Mouse (Mus musculus): ENCODE results near the gene Pla2g2e. TPM values are rescaled to one million over a fixed set of nuclear protein-coding genes. Genes with fewer than 3 reads are reported as not detected.
"Not testable (repeated sequence)": the region's sequence is repeated elsewhere in the genome, so short reads cannot be mapped to it uniquely, and the experiment has no call there.

The Pla2g2e gene
- polyA plus RNA-seq, 1 experiment from 2014 or later: not detected

GRCm38 (mm10) chr4:138875275-138875674, 2.5 kb upstream of the Pla2g2e start:
- not testable (repeated sequence) for H3K4me1 ChIP-seq (replicated peaks; ENCODE audit: control insufficient read depth, insufficient read depth, low read length); H3K27me3 ChIP-seq (replicated peaks; ENCODE audit: control insufficient read depth, insufficient read depth, low read length); H3K9ac ChIP-seq (ENCODE audit: low read depth, low read length); H3K4me3 ChIP-seq (ENCODE audit: low read depth, low read length); H3K9me3 ChIP-seq (ENCODE audit: control insufficient read depth, low read length); H3K4me2 ChIP-seq; DNase-seq (ENCODE audit: low spot score); ATAC-seq (replicated peaks; ENCODE audit: low FRiP score); H3K36me3 ChIP-seq (ENCODE audit: control insufficient read depth, insufficient read depth, low read length); H3K27ac ChIP-seq (ENCODE audit: low read depth, low read length)
- WGBS: 89% methylated on average over 2 of the region's 2 CpGs

DNA sequence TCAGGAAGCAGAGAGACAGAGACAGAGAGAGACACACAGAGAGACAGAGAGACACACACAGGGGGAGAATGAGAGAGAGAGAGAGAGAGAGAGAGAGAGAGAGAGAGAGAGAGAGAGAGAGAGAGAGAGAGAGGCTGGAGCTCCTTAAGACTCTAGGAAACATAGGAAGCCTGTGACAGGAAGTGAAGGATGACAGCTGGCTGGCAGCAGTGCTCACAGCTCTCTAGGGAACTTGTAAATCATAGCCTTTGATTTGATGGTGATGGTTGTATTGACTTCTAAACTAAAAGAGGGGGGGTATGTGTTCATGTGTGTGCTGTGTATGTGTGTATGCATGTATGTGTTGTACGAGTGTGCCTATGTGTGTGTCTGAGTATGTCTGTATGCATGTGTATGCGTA, 1.8 kb upstream of the Pla2g2e start:
- WGBS: 84% methylated on average over 2 of the region's 2 CpGs
- no peak for ATAC-seq (replicated peaks; ENCODE audit: low FRiP score)

GRCm38 (mm10) chr4:138878783-138879182, 1.0 kb downstream of the Pla2g2e start:
- H3K27ac ChIP-seq (ENCODE audit: low read depth, low read length): no peak overlapping the region
- WGBS: 55% methylated on average over 8 of the region's 8 CpGs
- H3K27me3 ChIP-seq (replicated peaks; ENCODE audit: control insufficient read depth, insufficient read depth, low read length): peaks cover 13% of the 10 kb centered on the region
- DNase-seq (ENCODE audit: low spot score) (no peak), ATAC-seq (replicated peaks; ENCODE audit: low FRiP score) (no peak)
- H3K4me1 ChIP-seq (replicated peaks; ENCODE audit: control insufficient read depth, insufficient read depth, low read length): no peaks in the 10 kb centered on the region
- no peak overlapping the region for H3K9ac ChIP-seq (ENCODE audit: low read depth, low read length)
- H3K4me2 ChIP-seq: no peak overlapping the region
- no peak overlapping the region for H3K4me3 ChIP-seq (ENCODE audit: low read depth, low read length)
- no peaks in the 10 kb centered on the region for H3K36me3 ChIP-seq (ENCODE audit: control insufficient read depth, insufficient read depth, low read length)
- no peaks in the 10 kb centered on the region for H3K9me3 ChIP-seq (ENCODE audit: control insufficient read depth, low read length)

More for the DNA sequence above, 1.8 kb upstream of the Pla2g2e start:
- no peak for DNase-seq (ENCODE audit: low spot score)
- no peak overlapping the region for H3K27ac ChIP-seq (ENCODE audit: low read depth, low read length)
- no peak overlapping the region for H3K9ac ChIP-seq (ENCODE audit: low read depth, low read length)
- no peak overlapping the region for H3K4me3 ChIP-seq (ENCODE audit: low read depth, low read length)
- H3K4me2 ChIP-seq: no peak overlapping the region
- no peaks in the 10 kb centered on the region; the same call in none of the 2 replicates for H3K27me3 ChIP-seq (replicated peaks; ENCODE audit: control insufficient read depth, insufficient read depth, low read length)
- no peaks in the 10 kb centered on the region for H3K36me3 ChIP-seq (ENCODE audit: control insufficient read depth, insufficient read depth, low read length)
- H3K9me3 ChIP-seq (ENCODE audit: control insufficient read depth, low read length): no peaks in the 10 kb centered on the region
- no peaks in the 10 kb centered on the region for H3K4me1 ChIP-seq (replicated peaks; ENCODE audit: control insufficient read depth, insufficient read depth, low read length)

DNA sequence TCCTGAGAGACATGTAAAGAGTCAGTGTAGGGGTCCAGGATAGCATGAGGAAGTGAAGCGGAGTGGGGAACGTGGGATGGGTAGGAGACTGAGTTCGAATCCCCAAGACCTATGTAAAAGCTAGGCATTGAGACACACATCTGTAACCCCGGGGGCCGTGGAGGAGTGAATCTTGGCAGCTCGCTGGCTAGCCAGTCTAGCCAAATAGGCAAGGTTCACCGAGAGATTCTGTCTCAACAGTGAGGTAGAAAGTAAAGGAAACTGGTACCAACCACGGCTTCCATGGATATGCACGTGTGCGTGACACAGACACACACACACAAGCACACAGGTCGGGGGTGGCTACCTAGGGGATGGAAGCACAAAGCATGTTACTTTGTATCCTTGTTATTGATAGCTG, 2.1 kb downstream of the Pla2g2e start:
- no peak overlapping the region for H3K4me2 ChIP-seq
- H3K27me3 ChIP-seq (replicated peaks; ENCODE audit: control insufficient read depth, insufficient read depth, low read length): peaks cover 13% of the 10 kb centered on the region
- H3K4me1 ChIP-seq (replicated peaks; ENCODE audit: control insufficient read depth, insufficient read depth, low read length): no peaks in the 10 kb centered on the region
- ATAC-seq (replicated peaks; ENCODE audit: low FRiP score) (no peak), DNase-seq (ENCODE audit: low spot score) (no peak)
- H3K9ac ChIP-seq (ENCODE audit: low read depth, low read length): no peak overlapping the region
- no peaks in the 10 kb centered on the region for H3K9me3 ChIP-seq (ENCODE audit: control insufficient read depth, low read length)
- H3K36me3 ChIP-seq (ENCODE audit: control insufficient read depth, insufficient read depth, low read length): no peaks in the 10 kb centered on the region
- no peak overlapping the region for H3K4me3 ChIP-seq (ENCODE audit: low read depth, low read length)
- no peak overlapping the region for H3K27ac ChIP-seq (ENCODE audit: low read depth, low read length)
- WGBS: 80% methylated on average over 11 of the region's 11 CpGs

DNA sequence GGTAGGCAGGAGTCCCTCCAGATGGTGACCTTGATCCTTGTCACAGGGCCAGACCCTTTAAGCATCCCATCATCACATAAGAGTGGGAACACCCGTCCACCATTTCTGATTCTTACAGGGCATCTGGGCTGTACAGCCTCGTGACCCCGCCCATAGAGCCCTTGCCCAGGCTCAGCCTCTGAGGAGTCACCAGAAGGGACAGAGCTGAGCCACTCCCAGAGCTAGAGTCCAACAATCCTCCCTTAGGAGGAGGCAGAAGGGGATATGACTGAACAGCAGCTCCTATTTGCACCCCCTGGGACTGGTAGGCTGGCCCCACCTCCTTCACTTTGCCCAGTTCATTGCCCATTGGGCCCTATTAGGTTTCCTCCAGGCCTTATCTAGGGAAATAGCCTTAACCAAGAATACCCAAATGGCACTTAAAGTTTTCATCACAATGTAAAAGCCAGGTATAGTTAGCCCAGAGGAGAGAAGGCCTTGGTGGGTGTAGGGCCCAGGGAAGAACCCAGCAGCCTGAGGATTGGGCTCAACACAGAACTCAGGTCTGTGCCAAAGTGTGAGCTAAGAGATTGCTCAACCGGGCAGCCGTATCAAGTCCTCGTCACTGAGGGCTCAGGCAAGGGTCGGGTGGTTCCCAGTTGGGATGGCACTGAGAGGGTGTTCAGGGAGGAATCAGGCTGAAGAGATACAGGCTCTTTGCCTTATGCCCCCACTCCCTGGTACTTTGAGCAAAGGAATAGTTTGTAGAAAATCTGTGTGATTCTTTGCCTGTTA, 3.3 kb downstream of the Pla2g2e start:
- H3K4me2 ChIP-seq: no peak overlapping the region
- no peaks in the 10 kb centered on the region for H3K9me3 ChIP-seq (ENCODE audit: control insufficient read depth, low read length)
- H3K9ac ChIP-seq (ENCODE audit: low read depth, low read length): no peak overlapping the region
- H3K36me3 ChIP-seq (ENCODE audit: control insufficient read depth, insufficient read depth, low read length): no peaks in the 10 kb centered on the region
- no peaks in the 10 kb centered on the region for H3K4me1 ChIP-seq (replicated peaks; ENCODE audit: control insufficient read depth, insufficient read depth, low read length)
- ATAC-seq (replicated peaks; ENCODE audit: low FRiP score) (no peak), DNase-seq (ENCODE audit: low spot score) (no peak)
- H3K27ac ChIP-seq (ENCODE audit: low read depth, low read length): no peak overlapping the region
- 73% methylated on average over 7 of the region's 7 CpGs for WGBS
- H3K4me3 ChIP-seq (ENCODE audit: low read depth, low read length): no peak overlapping the region
- H3K27me3 ChIP-seq (replicated peaks; ENCODE audit: control insufficient read depth, insufficient read depth, low read length): peaks cover 13% of the 10 kb centered on the region

GRCm38 (mm10) chr4:138882179-138882578, 4.4 kb downstream of the Pla2g2e start:
- ATAC-seq (replicated peaks; ENCODE audit: low FRiP score) (no peak), DNase-seq (ENCODE audit: low spot score) (no peak)
- peaks cover 13% of the 10 kb centered on the region for H3K27me3 ChIP-seq (replicated peaks; ENCODE audit: control insufficient read depth, insufficient read depth, low read length)
- no peak overlapping the region for H3K9ac ChIP-seq (ENCODE audit: low read depth, low read length)
- no peaks in the 10 kb centered on the region for H3K9me3 ChIP-seq (ENCODE audit: control insufficient read depth, low read length)
- H3K4me2 ChIP-seq: peak overlapping the region; percentile 17; the same call in 1 of the 2 replicates
- no peaks in the 10 kb centered on the region for H3K36me3 ChIP-seq (ENCODE audit: control insufficient read depth, insufficient read depth, low read length)
- H3K4me3 ChIP-seq (ENCODE audit: low read depth, low read length): no peak overlapping the region
- H3K27ac ChIP-seq (ENCODE audit: low read depth, low read length): no peak overlapping the region
- H3K4me1 ChIP-seq (replicated peaks; ENCODE audit: control insufficient read depth, insufficient read depth, low read length): no peaks in the 10 kb centered on the region
- 19% methylated on average over 16 of the region's 16 CpGs for WGBS

GRCm38 (mm10) chr4:138884261-138884660, 6.5 kb downstream of the Pla2g2e start:
- ATAC-seq (replicated peaks; ENCODE audit: low FRiP score) (no peak), DNase-seq (ENCODE audit: low spot score) (peak; percentile 64)
- no peak overlapping the region for H3K4me2 ChIP-seq
- no peak overlapping the region for H3K27ac ChIP-seq (ENCODE audit: low read depth, low read length)
- H3K9ac ChIP-seq (ENCODE audit: low read depth, low read length): no peak overlapping the region
- peaks cover 13% of the 10 kb centered on the region for H3K27me3 ChIP-seq (replicated peaks; ENCODE audit: control insufficient read depth, insufficient read depth, low read length)
- no peak overlapping the region for H3K4me3 ChIP-seq (ENCODE audit: low read depth, low read length)
- H3K9me3 ChIP-seq (ENCODE audit: control insufficient read depth, low read length): no peaks in the 10 kb centered on the region
- no peaks in the 10 kb centered on the region for H3K4me1 ChIP-seq (replicated peaks; ENCODE audit: control insufficient read depth, insufficient read depth, low read length)
- WGBS: 11% methylated on average over 6 of the region's 6 CpGs
- no peaks in the 10 kb centered on the region for H3K36me3 ChIP-seq (ENCODE audit: control insufficient read depth, insufficient read depth, low read length)

DNA sequence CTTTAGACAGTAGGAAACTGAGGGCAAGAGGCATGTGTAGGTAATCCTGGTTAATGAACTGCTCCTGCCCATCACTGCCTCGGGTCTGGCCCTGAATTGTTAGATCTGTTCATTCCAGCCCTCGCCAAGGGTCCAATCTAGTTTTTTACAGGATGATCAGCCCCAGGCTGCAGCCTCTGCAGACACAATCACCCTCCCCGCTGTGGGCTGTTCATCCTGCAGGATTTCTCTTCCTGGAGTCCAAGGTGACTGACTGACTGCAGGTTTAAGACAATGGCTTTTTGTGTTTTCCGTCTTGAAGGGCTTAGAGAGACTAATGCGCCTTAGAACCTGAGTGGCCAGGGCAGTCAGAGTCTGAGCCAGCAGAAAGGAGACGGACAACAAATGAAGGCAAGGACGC, 11.4 kb downstream of the Pla2g2e start:
- ATAC-seq (replicated peaks; ENCODE audit: low FRiP score) (no peak), DNase-seq (ENCODE audit: low spot score) (no peak)
- H3K4me1 ChIP-seq (replicated peaks; ENCODE audit: control insufficient read depth, insufficient read depth, low read length): no peaks in the 10 kb centered on the region
- no peaks in the 10 kb centered on the region for H3K9me3 ChIP-seq (ENCODE audit: control insufficient read depth, low read length)
- H3K27ac ChIP-seq (ENCODE audit: low read depth, low read length): no peak overlapping the region
- H3K4me2 ChIP-seq: no peak overlapping the region
- no peaks in the 10 kb centered on the region for H3K36me3 ChIP-seq (ENCODE audit: control insufficient read depth, insufficient read depth, low read length)
- H3K4me3 ChIP-seq (ENCODE audit: low read depth, low read length): no peak overlapping the region
- WGBS: 73% methylated on average over 7 of the region's 7 CpGs
- H3K9ac ChIP-seq (ENCODE audit: low read depth, low read length): no peak overlapping the region
- no peaks in the 10 kb centered on the region for H3K27me3 ChIP-seq (replicated peaks; ENCODE audit: control insufficient read depth, insufficient read depth, low read length)

DNA sequence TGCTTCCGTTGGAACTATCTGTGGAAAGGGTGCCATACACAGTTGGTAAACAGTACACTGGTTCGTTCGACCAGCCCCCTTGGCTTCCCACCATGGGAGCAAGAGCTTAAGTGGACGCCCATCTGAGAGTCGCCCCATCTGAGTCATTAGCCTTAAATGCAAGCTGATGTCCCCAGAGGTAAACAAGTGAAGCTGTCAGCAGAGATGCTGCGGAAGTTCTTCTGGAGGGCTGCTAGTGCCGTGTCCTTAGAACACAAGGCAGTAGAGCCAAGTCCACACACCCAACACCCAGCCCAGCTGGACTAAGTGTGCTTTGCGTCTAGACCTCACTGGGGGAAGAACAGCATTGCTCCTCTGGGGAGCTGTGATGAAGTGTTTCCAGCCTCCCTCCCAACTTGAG, 11.9 kb downstream of the Pla2g2e start:
- Histone ChIP-seq H3K4me2 (no peak overlapping the region), H3K4me3 (ENCODE audit: low read depth, low read length) (no peak overlapping the region), H3K9ac (ENCODE audit: low read depth, low read length) (no peak overlapping the region), H3K4me1 (replicated peaks; ENCODE audit: control insufficient read depth, insufficient read depth, low read length) (no peaks in the 10 kb centered on the region), H3K9me3 (ENCODE audit: control insufficient read depth, low read length) (no peaks in the 10 kb centered on the region), H3K27me3 (replicated peaks; ENCODE audit: control insufficient read depth, insufficient read depth, low read length) (no peaks in the 10 kb centered on the region), H3K27ac (ENCODE audit: low read depth, low read length) (no peak overlapping the region), H3K36me3 (ENCODE audit: control insufficient read depth, insufficient read depth, low read length) (peaks cover 2% of the 10 kb centered on the region; the same call in 1 of the 2 replicates)
- no peak for DNase-seq (ENCODE audit: low spot score)
- ATAC-seq (replicated peaks; ENCODE audit: low FRiP score): no peak
- 73% methylated on average over 8 of the region's 8 CpGs for WGBS

Data from liver, embryonic 11.5 days (tissue).